Mouse (Mus musculus) urinary bladder, adult 18-20 months (tissue): ENCODE data around the gene Gm13078.

ENCODE experiments used
- DNase-seq, 2 experiments: peaks; one replicate each; pipeline ENCODE4 v3.0.0; 2022; ENCODE audit warnings: low spot score in 2 of 2, mixed read lengths in 2 of 2

The Gm13078 gene

GRCm38 (mm10) chr4:143719155-143719554, at the start of gene Gm13078:
Gene Gm13078, plus strand, starts transcription at chr4:143719455.
- no peak for DNase-seq

GRCm38 (mm10) chr4:143702611-143703010, 16.6 kb upstream of the Gm13078 start, which contains the start of gene Gm13089:
Gene Gm13089, minus strand, starts transcription at chr4:143702711.
- DNase-seq: no peak
